Mouse (Mus musculus) limb, embryonic 12.5 days (tissue): ENCODE data around the gene Rab31. TPM values are rescaled to one million over a fixed set of nuclear protein-coding genes. Genes with fewer than 3 reads are reported as not detected.

Experiments used
- ATAC-seq: fragments of 200-750 bp; cut with Nextera tagmentation; 2 replicates; pipeline ENCODE4 v1.8.0; 2017; ENCODE audit warnings: low read depth, moderate TSS enrichment; ENCODE audit not compliant: insufficient number of reproducible peaks, insufficient read depth, low FRiP score, low TSS enrichment
- H3K27ac ChIP-seq: fragments of 300-500 bp; sonication (generic); 2 replicates; pipeline ENCODE4 v1.5.1; 2016; ENCODE audit warnings: mild to moderate bottlenecking, moderate library complexity
- H3K27me3 ChIP-seq: fragments of 300-500 bp; sonication (generic); 2 replicates; pipeline ENCODE4 v1.6.1; 2016; ENCODE audit warnings: mild to moderate bottlenecking, moderate library complexity
- H3K36me3 ChIP-seq: fragments of 300-500 bp; sonication (generic); 2 replicates; pipeline ENCODE4 v1.6.1; 2016; ENCODE audit warnings: mild to moderate bottlenecking, moderate library complexity
- H3K4me1 ChIP-seq: fragments of 300-500 bp; sonication (generic); replicated peaks from 2 replicates; pipeline ENCODE4 v1.6.1; 2016
- H3K4me2 ChIP-seq: fragments of 300-500 bp; sonication (generic); 2 replicates; pipeline ENCODE4 v1.6.1; 2016; ENCODE audit warnings: mild to moderate bottlenecking, moderate library complexity
- H3K4me3 ChIP-seq: fragments of 300-500 bp; sonication (generic); replicated peaks from 2 replicates; pipeline ENCODE4 v1.5.1; 2016; ENCODE audit warnings: mild to moderate bottlenecking
- H3K9ac ChIP-seq: fragments of 300-500 bp; sonication (generic); replicated peaks from 2 replicates; pipeline ENCODE4 v1.6.1; 2016; ENCODE audit warnings: mild to moderate bottlenecking, moderate library complexity
- H3K9me3 ChIP-seq: fragments of 300-500 bp; sonication (generic); 2 replicates; pipeline ENCODE4 v1.6.1; 2016; ENCODE audit warnings: mild to moderate bottlenecking, moderate library complexity
- WGBS: fragments of 180-500 bp; shearing (Covaris S2); methylation state at CpG from one replicate; pipeline ENCODE4 v1.1.7; 2016; 5-methylcytosine and 5-hydroxymethylcytosine counted together
- polyA plus RNA-seq: library from polyadenylated mRNA; unstranded; fragments of >200 nt; fragmentation: Nextera tagmentation; extraction: Ambion mirVana; gene quantifications from 2 replicates; pipeline ENCODE4 v1.2.1, GENCODE M21; 2016

Gene Rab31
- polyA plus RNA-seq, 1 experiment from 2014 or later: 54.0 TPM

GRCm38 (mm10) chr17:65794096-65794850, 21.7 kb upstream of the Rab31 start:
- WGBS: 84% methylated on average over 13 of the region's 13 CpGs
- H3K4me1 ChIP-seq: no peaks in the 10 kb centered on the region

GRCm38 (mm10) chr17:65793307-65793930, 20.9 kb upstream of the Rab31 start:
- H3K4me3 ChIP-seq: no peak overlapping the region
- H3K27ac ChIP-seq: no peak overlapping the region
- no peaks in the 10 kb centered on the region for H3K27me3 ChIP-seq
- H3K9ac ChIP-seq: no peak overlapping the region
- H3K9me3 ChIP-seq: 0 out of 2 replicates have a peak, but pooled peaks cover 4% of the 10 kb centered on the region
- peaks cover 10% of the 10 kb centered on the region for H3K36me3 ChIP-seq
- no peak for ATAC-seq
- H3K4me1 ChIP-seq: no peaks in the 10 kb centered on the region
- no peak overlapping the region for H3K4me2 ChIP-seq
- WGBS: 95% methylated on average over 12 of the region's 12 CpGs

More at GRCm38 (mm10) chr17:65794096-65794850, 21.7 kb upstream of the Rab31 start:
- Histone ChIP-seq H3K27me3 (no peaks in the 10 kb centered on the region), H3K4me2 (no peak overlapping the region), H3K27ac (no peak overlapping the region), H3K9me3 (0 out of 2 replicates have a peak, but pooled peaks cover 4% of the 10 kb centered on the region), H3K9ac (no peak overlapping the region), H3K4me3 (no peak overlapping the region), H3K36me3 (peaks cover 10% of the 10 kb centered on the region)
- ATAC-seq: no peak

- Histone ChIP-seq H3K4me2 (no peak overlapping the region), H3K9ac (no peak overlapping the region), H3K4me3 (no peak overlapping the region), H3K9me3 (0 out of 2 replicates have a peak, but pooled peaks cover 4% of the 10 kb centered on the region), H3K36me3 (peaks cover 22% of the 10 kb centered on the region), H3K4me1 (no peaks in the 10 kb centered on the region), H3K27ac (no peak overlapping the region), H3K27me3 (no peaks in the 10 kb centered on the region)
- WGBS: 94% methylated on average over 2 of the region's 2 CpGs
- ATAC-seq: no peak
These were observed 18.6 kb upstream of the Rab31 start for GRCm38 (mm10) chr17:65791161-65791560.

- H3K4me3 ChIP-seq: no peak overlapping the region
- peaks cover 29% of the 10 kb centered on the region for H3K36me3 ChIP-seq
- no peak for ATAC-seq
- no peaks in the 10 kb centered on the region for H3K27me3 ChIP-seq
- WGBS: 92% methylated on average over 6 of the region's 6 CpGs
- H3K4me1 ChIP-seq: peaks cover 6% of the 10 kb centered on the region
- H3K9me3 ChIP-seq: 0 out of 2 replicates have a peak, but pooled peaks cover 5% of the 10 kb centered on the region
- no peak overlapping the region for H3K9ac ChIP-seq
- no peak overlapping the region for H3K4me2 ChIP-seq
- no peak overlapping the region for H3K27ac ChIP-seq
These were observed 17.0 kb upstream of the Rab31 start for GRCm38 (mm10) chr17:65789576-65789975.

- Histone ChIP-seq H3K4me1 (peaks cover 9% of the 10 kb centered on the region), H3K27me3 (no peaks in the 10 kb centered on the region), H3K4me2 (no peak overlapping the region), H3K36me3 (peaks cover 25% of the 10 kb centered on the region), H3K9ac (no peak overlapping the region), H3K4me3 (no peak overlapping the region), H3K27ac (no peak overlapping the region), H3K9me3 (0 out of 2 replicates have a peak, but pooled peaks cover 5% of the 10 kb centered on the region)
- WGBS: 79% methylated on average over 12 of the region's 12 CpGs
- no peak for ATAC-seq
These were observed 16.2 kb upstream of the Rab31 start for GRCm38 (mm10) chr17:65788542-65789291.

GRCm38 (mm10) chr17:65787261-65787660, 14.7 kb upstream of the Rab31 start:
- H3K4me1 ChIP-seq: peaks cover 9% of the 10 kb centered on the region
- no peaks in the 10 kb centered on the region for H3K27me3 ChIP-seq
- no peak overlapping the region for H3K27ac ChIP-seq
- no peak overlapping the region for H3K4me3 ChIP-seq
- no peak for ATAC-seq
- H3K9ac ChIP-seq: no peak overlapping the region
- peaks cover 25% of the 10 kb centered on the region for H3K36me3 ChIP-seq
- H3K4me2 ChIP-seq: no peak overlapping the region
- 92% methylated on average over 4 of the region's 4 CpGs for WGBS
- 0 out of 2 replicates have a peak, but pooled peaks cover 5% of the 10 kb centered on the region for H3K9me3 ChIP-seq

GRCm38 (mm10) chr17:65786225-65786624, 13.7 kb upstream of the Rab31 start:
- ATAC-seq: no peak
- WGBS: 84% methylated on average over 7 of the region's 7 CpGs
- Histone ChIP-seq H3K36me3 (peaks cover 25% of the 10 kb centered on the region), H3K27ac (no peak overlapping the region), H3K4me3 (no peak overlapping the region), H3K4me1 (peaks cover 14% of the 10 kb centered on the region), H3K9ac (no peak overlapping the region), H3K4me2 (no peak overlapping the region), H3K27me3 (no peaks in the 10 kb centered on the region), H3K9me3 (0 out of 2 replicates have a peak, but pooled peaks cover 5% of the 10 kb centered on the region)

GRCm38 (mm10) chr17:65785707-65786106, 13.2 kb upstream of the Rab31 start:
- H3K9me3 ChIP-seq: 0 out of 2 replicates have a peak, but pooled peaks cover 5% of the 10 kb centered on the region
- no peak overlapping the region for H3K4me2 ChIP-seq
- H3K4me1 ChIP-seq: peaks cover 14% of the 10 kb centered on the region
- no peak overlapping the region for H3K4me3 ChIP-seq
- no peaks in the 10 kb centered on the region for H3K27me3 ChIP-seq
- H3K27ac ChIP-seq: no peak overlapping the region
- peaks cover 25% of the 10 kb centered on the region for H3K36me3 ChIP-seq
- H3K9ac ChIP-seq: no peak overlapping the region
- no peak for ATAC-seq

GRCm38 (mm10) chr17:65784610-65785140, 12.1 kb upstream of the Rab31 start:
- Histone ChIP-seq H3K27ac (peak overlapping the region; percentile 29; the same call in 1 of the 2 replicates), H3K9ac (0 out of 2 replicates have a peak overlapping the region, but pooled peaks have one; percentile 18), H3K9me3 (0 out of 2 replicates have a peak, but pooled peaks cover 5% of the 10 kb centered on the region), H3K36me3 (peaks cover 25% of the 10 kb centered on the region), H3K4me1 (peaks cover 14% of the 10 kb centered on the region), H3K4me2 (peak overlapping the region; percentile 58), H3K27me3 (no peaks in the 10 kb centered on the region), H3K4me3 (peak overlapping the region; percentile 94)
- ATAC-seq: no peak
- 80% methylated on average over 8 of the region's 8 CpGs for WGBS

- Histone ChIP-seq H3K27me3 (no peaks in the 10 kb centered on the region), H3K4me2 (peak overlapping the region; percentile 62), H3K9ac (peak overlapping the region; percentile 98), H3K9me3 (0 out of 2 replicates have a peak, but pooled peaks cover 5% of the 10 kb centered on the region), H3K27ac (peak overlapping the region; percentile 100), H3K36me3 (peaks cover 25% of the 10 kb centered on the region), H3K4me3 (peak overlapping the region; percentile 94), H3K4me1 (peaks cover 14% of the 10 kb centered on the region)
- under 1% methylated on average over 86 of the region's 135 CpGs for WGBS
- peak; percentile 49 for ATAC-seq
These were observed 10.9 kb upstream of the Rab31 start for GRCm38 (mm10) chr17:65783182-65784161.
